Mouse (Mus musculus) kidney, adult 11 months (tissue): ENCODE data around the gene Itk.

Source experiments
- DNase-seq: peaks from one replicate; pipeline ENCODE4 v3.0.0; 2022

The Itk gene

GRCm38 (mm10) chr11:46349681-46350410, 39.5 kb downstream of the Itk start:
- no peak for DNase-seq

GRCm38 (mm10) chr11:46348416-46348815, 40.9 kb downstream of the Itk start:
- no peak for DNase-seq

- DNase-seq, result no peak
These were observed 41.6 kb downstream of the Itk start for GRCm38 (mm10) chr11:46347756-46348155.

GRCm38 (mm10) chr11:46343886-46344546, 45.3 kb downstream of the Itk start:
- DNase-seq, result no peak

GRCm38 (mm10) chr11:46341960-46342359, 47.4 kb downstream of the Itk start:
- DNase-seq, result no peak

GRCm38 (mm10) chr11:46336020-46336419, 53.3 kb downstream of the Itk start:
- DNase-seq, result no peak

GRCm38 (mm10) chr11:46332217-46332616, 57.1 kb downstream of the Itk start:
- no peak for DNase-seq

GRCm38 (mm10) chr11:46326271-46327015, 62.9 kb downstream of the Itk start:
- DNase-seq, result no peak

- no peak for DNase-seq
These were observed 67.8 kb downstream of the Itk start for GRCm38 (mm10) chr11:46321559-46321958.

GRCm38 (mm10) chr11:46314534-46314933, 74.8 kb downstream of the Itk start:
- no peak for DNase-seq

- DNase-seq, result no peak
These were observed 75.5 kb downstream of the Itk start for GRCm38 (mm10) chr11:46313851-46314250.

- no peak for DNase-seq
These were observed 76.7 kb downstream of the Itk start, which contains the start of gene Cyfip2 for GRCm38 (mm10) chr11:46312523-46313035. Gene Cyfip2, minus strand, starts transcription at chr11:46312859.

GRCm38 (mm10) chr11:46311703-46312522, 77.4 kb downstream of the Itk start:
- DNase-seq, result peak; percentile 71

- DNase-seq, result no peak
These were observed 78.1 kb downstream of the Itk start for GRCm38 (mm10) chr11:46311181-46311702.

GRCm38 (mm10) chr11:46310647-46311063, 78.7 kb downstream of the Itk start:
- no peak for DNase-seq

GRCm38 (mm10) chr11:46309808-46310555, 79.3 kb downstream of the Itk start:
- peak; percentile 37 for DNase-seq

GRCm38 (mm10) chr11:46309111-46309741, 80.1 kb downstream of the Itk start:
- peak; percentile 89 for DNase-seq

- DNase-seq, result no peak
These were observed 80.9 kb downstream of the Itk start for GRCm38 (mm10) chr11:46308271-46308974.

GRCm38 (mm10) chr11:46307768-46308167, 81.5 kb downstream of the Itk start:
- no peak for DNase-seq

- DNase-seq, result no peak
These were observed 82.5 kb downstream of the Itk start for GRCm38 (mm10) chr11:46306776-46307175.
